Mouse (Mus musculus) myocyte (in vitro differentiated cells): Measurements from ENCODE around the gene Fbxl19. TPM values are rescaled to one million over a fixed set of nuclear protein-coding genes. Genes with fewer than 3 reads are reported as not detected.

Experiments
- H3K27me3 ChIP-seq: one replicate; pipeline ENCODE4 v1.6.1; 2011; ENCODE audit not compliant: control insufficient read depth, insufficient read depth, insufficient read length
- H3K36me3 ChIP-seq: one replicate; pipeline ENCODE4 v1.6.1; 2011; ENCODE audit not compliant: control insufficient read depth, insufficient read depth
- H3K4me2 ChIP-seq: one replicate; pipeline ENCODE4 v1.6.1; 2011; ENCODE audit warnings: low read depth, control low read depth
- H3K4me3 ChIP-seq: one replicate; pipeline ENCODE4 v1.5.1; 2011; ENCODE audit warnings: mild to moderate bottlenecking, control low read depth, moderate library complexity
- H3K79me2 ChIP-seq: one replicate; pipeline ENCODE4 v1.6.1; 2011; ENCODE audit not compliant: control insufficient read depth, insufficient read depth
- H3ac ChIP-seq: one replicate; pipeline ENCODE4 v1.6.1; 2011; ENCODE audit not compliant: control insufficient read depth, insufficient read length
- CEBPB ChIP-seq: IDR thresholded peaks from 2 replicates; pipeline ENCODE4 v1.6.1; 2011; ENCODE audit warnings: mild to moderate bottlenecking, moderate library complexity; ENCODE audit not compliant: poor library complexity, insufficient read depth, severe bottlenecking
- E2F4 ChIP-seq: IDR thresholded peaks from one replicate; pipeline ENCODE4 v1.6.1; 2011; ENCODE audit warnings: mild to moderate bottlenecking, control low read depth, moderate library complexity; ENCODE audit not compliant: insufficient read depth
- MAX ChIP-seq: IDR thresholded peaks from one replicate; pipeline ENCODE4 v1.6.1; 2011; ENCODE audit warnings: low read depth, mild to moderate bottlenecking, control low read depth
- MYOD1 ChIP-seq, 3 experiments: IDR thresholded peaks; one replicate each; pipeline ENCODE4 v1.6.1; 2011; ENCODE audit warnings: control low read depth in 2 of 3, low read depth in 2 of 3, mild to moderate bottlenecking in 2 of 3, moderate library complexity in 1 of 3; ENCODE audit not compliant: insufficient read length in 2 of 3, control insufficient read depth in 1 of 3
- MYOG ChIP-seq, 3 experiments: IDR thresholded peaks; one replicate each; pipeline ENCODE4 v1.6.1; 2011; ENCODE audit warnings: control low read depth in 2 of 3, low read depth in 2 of 3, mild to moderate bottlenecking in 2 of 3; ENCODE audit not compliant: insufficient read length in 2 of 3, control insufficient read depth in 1 of 3, insufficient read depth in 1 of 3
- POLR2A ChIP-seq: IDR thresholded peaks from one replicate; pipeline ENCODE4 v1.6.1; 2011; ENCODE audit warnings: low read depth, mild to moderate bottlenecking, control low read depth, moderate library complexity; ENCODE audit not compliant: insufficient read length
- POLR2AphosphoS2 ChIP-seq: IDR thresholded peaks from one replicate; pipeline ENCODE4 v1.6.1; 2011; ENCODE audit warnings: low read depth, control low read depth; ENCODE audit not compliant: insufficient read length
- REST ChIP-seq: IDR thresholded peaks from one replicate; pipeline ENCODE4 v1.6.1; 2011; ENCODE audit warnings: mild to moderate bottlenecking, control low read depth, moderate library complexity; ENCODE audit not compliant: insufficient read depth, insufficient read length
- SRF ChIP-seq: IDR thresholded peaks from one replicate; pipeline ENCODE4 v1.6.1; 2011; ENCODE audit warnings: low read depth; ENCODE audit not compliant: control insufficient read depth, insufficient read length
- TCF12 ChIP-seq: IDR thresholded peaks from one replicate; pipeline ENCODE4 v1.6.1; 2011; ENCODE audit warnings: mild to moderate bottlenecking, control low read depth; ENCODE audit not compliant: poor library complexity, insufficient read depth, severe bottlenecking
- TCF3 ChIP-seq: IDR thresholded peaks from one replicate; pipeline ENCODE4 v1.6.1; 2011; ENCODE audit warnings: low read depth, control low read depth; ENCODE audit not compliant: insufficient read length
- USF1 ChIP-seq: IDR thresholded peaks from one replicate; pipeline ENCODE4 v1.6.1; 2011; ENCODE audit warnings: low read depth, mild to moderate bottlenecking, control low read depth, moderate library complexity
- polyA plus RNA-seq: library from polyadenylated mRNA; unstranded; fragments of >200 nt; fragmentation: generic; extraction: Trizol; gene quantifications from one replicate; pipeline ENCODE4 v1.2.1, GENCODE M21; 2012; ENCODE audit warnings: missing spikeins

The Fbxl19 gene
- polyA plus RNA-seq, 1 experiment: 11.9 TPM

DNA sequence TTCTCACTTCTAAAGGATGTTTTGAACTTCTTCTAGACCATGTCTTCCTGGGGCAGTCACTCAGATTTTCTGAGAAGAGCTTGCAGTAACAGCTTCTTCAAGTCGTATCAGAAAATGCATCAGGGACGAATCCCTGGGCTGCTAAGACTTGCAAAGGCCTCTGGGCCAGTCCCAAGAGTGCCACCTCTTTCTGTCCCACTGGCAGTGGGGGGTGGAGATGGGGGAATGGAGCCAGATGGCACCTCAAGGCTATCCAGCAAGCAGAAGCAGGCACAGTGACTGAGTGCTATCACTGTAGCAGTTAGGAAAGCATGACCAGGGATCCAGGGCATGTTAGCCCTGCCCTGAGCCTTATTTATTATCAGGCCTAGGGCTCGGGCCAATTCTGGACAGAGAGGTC lies 67.9 kb downstream of the Fbxl19 start:
- Histone ChIP-seq H3ac (no peak overlapping the region), H3K36me3 (no peaks in the 10 kb centered on the region), H3K4me2 (no peak overlapping the region), H3K4me3 (no peak overlapping the region), H3K79me2 (no peaks in the 10 kb centered on the region), H3K27me3 (no peaks in the 10 kb centered on the region)
- TF ChIP-seq MAX (no peak), CEBPB (no peak), MYOD1 (IDR thresholded peaks at IDR 0.05; ENCODE audit: control insufficient read depth in 1 of 3, insufficient read length in 2 of 3, low read depth in 2 of 3) (no peak), SRF (no peak), MYOG (IDR thresholded peaks at IDR 0.05; ENCODE audit: control insufficient read depth in 1 of 3, insufficient read depth in 1 of 3, insufficient read length in 2 of 3, low read depth in 2 of 3) (no peak), POLR2AphosphoS2 (no peak), POLR2A (no peak), USF1 (no peak)

DNA sequence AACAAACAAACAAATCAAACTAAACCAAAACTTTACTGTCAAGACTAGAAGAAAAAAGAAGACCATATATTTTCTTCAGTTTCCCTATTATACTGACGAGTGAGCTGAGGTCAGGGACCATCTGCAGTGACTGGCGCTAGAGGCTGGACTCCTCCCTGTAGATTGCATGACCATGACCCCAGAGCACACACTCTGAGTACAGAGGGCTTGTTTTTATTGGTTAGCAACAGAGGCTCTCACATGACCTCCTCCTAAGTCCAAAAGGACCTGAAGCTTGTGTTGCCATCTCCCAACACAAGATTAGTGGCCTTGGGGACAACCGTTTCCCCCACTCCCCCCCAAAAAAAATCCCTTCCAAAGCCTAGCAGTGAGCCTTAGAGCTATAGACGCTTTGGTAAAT lies 69.5 kb downstream of the Fbxl19 start:
- Histone ChIP-seq H3K36me3 (no peaks in the 10 kb centered on the region), H3K27me3 (no peaks in the 10 kb centered on the region), H3K4me3 (no peak overlapping the region), H3K4me2 (peak overlapping the region; percentile 27), H3ac (no peak overlapping the region), H3K79me2 (no peaks in the 10 kb centered on the region)
- TF ChIP-seq CEBPB: no peak
- no peak for TF ChIP-seq MYOG (IDR thresholded peaks at IDR 0.05; ENCODE audit: control insufficient read depth in 1 of 3, insufficient read depth in 1 of 3, insufficient read length in 2 of 3, low read depth in 2 of 3)
- no peak for TF ChIP-seq E2F4
- TF ChIP-seq MAX: no peak
- no peak for TF ChIP-seq MYOD1 (IDR thresholded peaks at IDR 0.05; ENCODE audit: control insufficient read depth in 1 of 3, insufficient read length in 2 of 3, low read depth in 2 of 3)
- TF ChIP-seq TCF3: no peak
- no peak for TF ChIP-seq REST

DNA sequence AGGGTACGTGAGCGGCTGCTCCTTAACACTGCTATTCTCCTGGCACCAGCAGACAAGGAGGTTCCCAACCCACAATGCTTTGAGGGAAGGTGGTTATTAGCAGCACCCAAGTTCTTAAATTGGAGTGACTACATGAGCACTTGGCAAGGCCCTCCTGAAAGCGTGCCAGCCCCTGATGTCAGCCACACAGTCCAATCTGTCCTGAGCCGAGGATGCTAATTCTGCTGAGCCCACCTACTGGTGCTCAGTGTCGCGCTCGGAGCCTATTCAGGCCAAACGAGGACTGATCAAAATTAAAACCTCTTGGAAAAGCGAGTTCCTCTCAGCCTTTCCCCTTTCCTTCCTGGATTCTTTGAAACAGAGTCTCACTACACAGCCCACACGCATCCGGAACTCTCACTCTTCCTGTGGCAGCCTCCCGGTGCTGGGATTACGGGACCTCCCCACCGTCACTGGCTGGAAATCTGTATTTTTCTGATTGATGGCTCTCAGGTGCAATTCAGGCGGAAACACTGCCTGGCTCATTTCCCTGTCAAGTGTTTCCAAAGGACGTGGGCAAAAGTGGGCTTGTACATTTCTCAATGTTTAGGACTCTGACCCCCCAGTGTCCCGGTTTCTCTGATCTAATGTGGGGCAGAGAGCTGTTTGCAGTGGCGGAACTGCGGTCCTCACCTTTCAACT lies 70.0 kb downstream of the Fbxl19 start:
- Histone ChIP-seq H3K4me3 (no peak overlapping the region), H3K36me3 (no peaks in the 10 kb centered on the region), H3ac (no peak overlapping the region), H3K79me2 (no peaks in the 10 kb centered on the region), H3K4me2 (peak overlapping the region; percentile 27), H3K27me3 (no peaks in the 10 kb centered on the region)
- TF ChIP-seq TCF12: no peak

DNA sequence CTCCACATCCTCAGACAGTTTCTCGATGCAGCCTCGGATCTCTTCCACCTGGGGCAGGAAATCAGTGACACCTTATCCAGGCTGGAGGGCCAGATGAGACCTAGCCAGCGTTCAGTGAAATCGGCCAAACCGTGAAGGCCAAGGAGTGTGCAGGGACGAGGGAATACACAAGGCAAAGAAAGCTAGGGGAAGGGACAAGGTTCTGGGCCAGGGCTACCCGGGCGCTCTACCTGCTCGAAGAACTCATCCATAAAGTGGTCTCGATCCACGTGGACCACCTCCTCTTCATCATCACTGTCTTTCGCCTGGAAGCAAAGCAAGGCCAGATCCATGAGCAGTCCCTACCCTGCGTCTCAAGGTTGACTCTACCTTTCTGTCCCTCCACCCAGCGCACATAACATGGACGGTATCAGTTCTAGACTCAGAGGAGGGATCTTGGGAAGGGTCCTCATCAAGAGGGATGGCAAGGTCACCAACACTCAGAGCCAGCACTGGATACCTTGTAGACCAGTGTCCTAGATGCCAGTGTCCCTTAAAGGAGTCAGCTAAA lies 70.8 kb downstream of the Fbxl19 start:
- Histone ChIP-seq H3K4me2 (no peak overlapping the region), H3K4me3 (no peak overlapping the region), H3K36me3 (no peaks in the 10 kb centered on the region), H3K27me3 (no peaks in the 10 kb centered on the region), H3K79me2 (no peaks in the 10 kb centered on the region), H3ac (no peak overlapping the region)
- no peak for TF ChIP-seq POLR2A
- no peak for TF ChIP-seq MAX
- no peak for TF ChIP-seq TCF12
- TF ChIP-seq MYOD1 (IDR thresholded peaks at IDR 0.05; ENCODE audit: control insufficient read depth in 1 of 3, insufficient read length in 2 of 3, low read depth in 2 of 3): no peak
- TF ChIP-seq CEBPB: no peak
- no peak for TF ChIP-seq MYOG (IDR thresholded peaks at IDR 0.05; ENCODE audit: control insufficient read depth in 1 of 3, insufficient read depth in 1 of 3, insufficient read length in 2 of 3, low read depth in 2 of 3)
- TF ChIP-seq POLR2AphosphoS2: no peak
- TF ChIP-seq SRF: no peak
- no peak for TF ChIP-seq USF1
- TF ChIP-seq REST: no peak
- TF ChIP-seq TCF3: no peak
- no peak for TF ChIP-seq E2F4

DNA sequence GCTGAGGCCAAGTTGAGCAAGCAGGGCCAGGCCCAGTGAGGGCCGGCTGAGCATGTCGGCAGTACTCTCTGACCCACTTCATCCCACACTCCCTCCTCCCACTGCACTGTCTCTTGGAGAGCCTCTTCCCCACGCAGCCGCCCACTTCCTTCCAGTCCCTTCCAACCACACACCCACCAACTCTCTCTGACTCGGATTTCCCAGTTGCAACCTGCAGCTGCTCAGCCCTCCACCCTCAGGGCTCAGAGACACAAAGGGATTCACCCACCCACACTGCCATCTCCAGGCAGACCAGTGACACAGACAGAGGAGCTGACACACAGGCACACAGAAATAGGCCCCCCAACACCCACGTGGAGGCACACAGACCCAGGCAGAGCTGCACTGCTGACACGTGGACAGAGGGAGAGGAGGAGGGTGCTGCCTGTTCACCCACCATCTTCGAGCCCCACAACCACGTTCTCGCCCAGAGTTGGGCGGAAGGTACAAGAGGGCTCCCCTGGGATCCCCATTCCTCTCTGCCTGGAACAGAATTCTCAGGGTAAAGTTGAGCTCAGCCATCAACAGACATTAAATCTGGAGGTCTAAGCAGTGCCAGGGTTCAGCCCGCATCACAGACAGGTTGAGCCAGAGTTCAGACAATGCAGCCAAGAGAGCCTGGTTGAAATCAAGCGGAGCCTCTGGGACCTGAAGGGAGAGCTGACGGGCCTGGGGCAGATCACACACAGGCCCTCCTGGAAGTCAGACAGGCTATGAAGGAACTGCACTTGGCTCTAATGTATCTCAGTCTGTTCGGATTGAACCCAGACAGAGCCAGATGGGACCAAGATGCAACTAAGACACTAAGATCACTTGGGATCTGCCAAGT lies 71.8 kb downstream of the Fbxl19 start:
- no peak for TF ChIP-seq SRF
- TF ChIP-seq MYOD1 (IDR thresholded peaks at IDR 0.05; ENCODE audit: control insufficient read depth in 1 of 3, insufficient read length in 2 of 3, low read depth in 2 of 3): peak in 2 of 3 experiments; percentile 60 to 80
- TF ChIP-seq TCF12: no peak
- peak in 2 of 3 experiments; percentile 36 to 82 for TF ChIP-seq MYOG (IDR thresholded peaks at IDR 0.05; ENCODE audit: control insufficient read depth in 1 of 3, insufficient read depth in 1 of 3, insufficient read length in 2 of 3, low read depth in 2 of 3)
- Histone ChIP-seq H3K27me3 (no peaks in the 10 kb centered on the region), H3K36me3 (no peaks in the 10 kb centered on the region), H3ac (no peak overlapping the region), H3K4me2 (peak overlapping the region; percentile 48), H3K79me2 (no peaks in the 10 kb centered on the region), H3K4me3 (no peak overlapping the region)
